18 mouse cellular contexts compared by ENCODE assay signal in genomic region chr8:127528315-127528714, GRCm38 (mm10).
"Had no signal": no experiment of that assay in that cellular context is flagged by ENCODE, and none has a peak within 500 bp of the region (broad histone marks: within the 10 kb centered on the region; RNA-seq: fewer than 3 reads in every experiment).

No protein-coding gene starts in this region.

- DNase-seq: kidney, adult 11 months; kidney, adult 8-10 months; kidney, postnatal 10 days; kidney, postnatal 36 days; layer of hippocampus, postnatal 36 days; lung, adult 2 months; right cerebral cortex, postnatal 4 days; thymus, adult 2 months; thymus, postnatal 14 days; thymus, postnatal 4 days had no signal

- H3K36me3 ChIP-seq: intestine, embryonic 15.5 days; kidney, embryonic 15.5 days; midbrain, embryonic 10.5 days had no signal

- H3K4me1 ChIP-seq: intestine, embryonic 15.5 days; kidney, embryonic 15.5 days had no signal

- H3K4me3 ChIP-seq: intestine, embryonic 15.5 days; kidney, embryonic 15.5 days; left cerebral cortex, adult 2 months; megakaryocyte, embryonic 14.5 days; midbrain, embryonic 10.5 days had no signal

- H3K27ac ChIP-seq: intestine, embryonic 15.5 days; kidney, embryonic 15.5 days; left cerebral cortex, adult 2 months; midbrain, embryonic 10.5 days; stomach, postnatal 0 days had no signal

- H3K9ac ChIP-seq: intestine, embryonic 15.5 days; kidney, embryonic 15.5 days had no signal

- H3K9me3 ChIP-seq: intestine, embryonic 15.5 days; kidney, embryonic 15.5 days; megakaryocyte, embryonic 14.5 days; midbrain, embryonic 10.5 days had no signal

- ATAC-seq: intestine, embryonic 15.5 days; lung, postnatal 0 days had no signal

- H3K27me3 ChIP-seq: intestine, embryonic 15.5 days; kidney, embryonic 15.5 days had no signal

- H3K4me2 ChIP-seq: intestine, embryonic 15.5 days; kidney, embryonic 15.5 days; liver, embryonic 11.5 days had no signal
